Mouse (Mus musculus) ES-E14 (cell line): ENCODE results near the gene Dennd4a.

ENCODE experiments used
- CHD2 ChIP-seq: IDR thresholded peaks from 2 replicates; pipeline ENCODE4 v1.6.1; 2014; ENCODE audit warnings: mild to moderate bottlenecking, low read depth, low read length, inconsistent platforms
- HCFC1 ChIP-seq: IDR thresholded peaks from 2 replicates; pipeline ENCODE4 v1.6.1; 2012; ENCODE audit warnings: low read length, inconsistent platforms, borderline replicate concordance; ENCODE audit not compliant: insufficient read depth
- MAFK ChIP-seq: IDR thresholded peaks from 2 replicates; pipeline ENCODE4 v1.6.1; 2014; ENCODE audit warnings: mild to moderate bottlenecking, low read depth, low read length, inconsistent platforms; ENCODE audit not compliant: insufficient read depth
- ZC3H11A ChIP-seq: IDR thresholded peaks from 2 replicates; pipeline ENCODE4 v1.6.1; 2012; ENCODE audit warnings: low read depth, mild to moderate bottlenecking, inconsistent platforms, low read length, borderline replicate concordance

- TF ChIP-seq ZC3H11A (no peak), CHD2 (no peak), HCFC1 (no peak), MAFK (no peak)
These were observed 85.5 kb downstream of the Dennd4a start for GRCm38 (mm10) chr9:64896605-64897004.
